15 mouse cellular contexts compared by ENCODE assay signal in the genomic region with DNA sequence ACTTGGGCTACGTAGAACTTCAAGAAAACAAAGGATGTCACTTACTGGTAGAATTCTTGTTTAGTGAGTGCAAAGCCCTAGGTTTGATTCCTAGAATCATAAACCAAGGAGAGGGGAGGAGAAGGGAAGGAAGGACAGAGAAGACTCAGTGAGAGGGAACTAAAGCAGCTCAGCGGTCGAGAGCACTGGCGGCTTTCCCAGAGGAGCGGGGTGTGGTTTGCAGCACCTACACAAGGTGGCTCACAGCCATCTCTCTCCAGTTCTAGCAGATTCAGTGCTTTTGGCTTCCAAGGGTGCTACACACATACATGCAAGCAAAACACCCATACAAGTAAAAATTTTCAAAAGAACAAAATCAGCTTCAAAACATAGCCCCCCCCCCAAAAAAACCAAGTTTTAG.
DNase-seq lines count a peak whose midpoint lies in the region; ATAC-seq and TF ChIP-seq lines count a peak whose summit lies in the region.
"Had no signal": no experiment of that assay in that cellular context is flagged by ENCODE, and none has a peak within 500 bp of the region (broad histone marks: within the 10 kb centered on the region; RNA-seq: fewer than 3 reads in every experiment).

No protein-coding gene starts in this region.

- no peaks in the 10 kb centered on the region for H3K4me1 ChIP-seq in kidney, adult 2 months (ENCODE audit: control insufficient read depth, insufficient read depth, low read length)
- no peaks in the 10 kb centered on the region for H3K4me1 ChIP-seq in neural tube, embryonic 15.5 days
- H3K4me1 ChIP-seq: embryonic facial prominence, embryonic 15.5 days; heart, embryonic 15.5 days; liver, embryonic 12.5 days had no signal

- no peak for TF ChIP-seq POLR2A in kidney, adult 2 months (IDR thresholded peaks at IDR 0.05; ENCODE audit: low read depth, low read length)

- no peak for ATAC-seq in neural tube, embryonic 15.5 days (ENCODE audit: low FRiP score)
- ATAC-seq: forebrain, embryonic 16.5 days; intestine, postnatal 0 days; liver, embryonic 12.5 days had no signal

- WGBS in kidney, adult 2 months = 45% methylated on average over 5 of the region's 5 CpGs
- WGBS in neural tube, embryonic 15.5 days = 87% methylated on average over 5 of the region's 5 CpGs

- no peak overlapping the region for H3K9ac ChIP-seq in neural tube, embryonic 15.5 days (replicated peaks)
- H3K9ac ChIP-seq: embryonic facial prominence, embryonic 15.5 days; heart, embryonic 15.5 days; liver, embryonic 12.5 days had no signal

- no peak overlapping the region for H3K4me3 ChIP-seq in kidney, adult 2 months (ENCODE audit: insufficient read depth, low read depth, low read length)
- H3K4me3 ChIP-seq in neural tube, embryonic 15.5 days (replicated peaks) = no peak overlapping the region
- H3K4me3 ChIP-seq: embryonic facial prominence, embryonic 15.5 days; heart, embryonic 15.5 days; liver, embryonic 12.5 days had no signal

- no peak overlapping the region for H3K27ac ChIP-seq in kidney, adult 2 months (ENCODE audit: insufficient read depth, low read depth, low read length)
- H3K27ac ChIP-seq in neural tube, embryonic 15.5 days (replicated peaks) = no peak overlapping the region
- H3K27ac ChIP-seq: embryonic facial prominence, embryonic 15.5 days; heart, embryonic 15.5 days; liver, embryonic 12.5 days had no signal

- DNase-seq in kidney, adult 2 months = peak; percentile 52
- DNase-seq in kidney, adult 18-20 months = no peak
- DNase-seq in right cerebral cortex, adult 18-20 months = peak; percentile 73
- DNase-seq in right cerebral cortex, postnatal 4 days = no peak
- DNase-seq in kidney, postnatal 14 days = peak; percentile 11
- no peak for DNase-seq in gastrocnemius, postnatal 4 days (ENCODE audit: low spot score in 2 of 2)
- DNase-seq: lung, postnatal 10 days; retina, postnatal 1 day; thymus, adult 18-20 months had no signal

- no peaks in the 10 kb centered on the region for H3K9me3 ChIP-seq in neural tube, embryonic 15.5 days (replicated peaks)
- H3K9me3 ChIP-seq: embryonic facial prominence, embryonic 15.5 days; heart, embryonic 15.5 days; liver, embryonic 12.5 days had no signal

- no peaks in the 10 kb centered on the region for H3K36me3 ChIP-seq in kidney, adult 2 months (ENCODE audit: control insufficient read depth, insufficient read depth, low read length)
- H3K36me3 ChIP-seq in neural tube, embryonic 15.5 days = peaks cover 12% of the 10 kb centered on the region

- no peak overlapping the region for H3K4me2 ChIP-seq in neural tube, embryonic 15.5 days
- H3K4me2 ChIP-seq: embryonic facial prominence, embryonic 15.5 days; heart, embryonic 15.5 days; liver, embryonic 12.5 days had no signal

- TF ChIP-seq CTCF in kidney, adult 2 months (conservative IDR thresholded peaks at IDR 0.05; ENCODE audit: insufficient read depth, insufficient read length, low read depth, low read length) = no peak

- no peaks in the 10 kb centered on the region for H3K27me3 ChIP-seq in kidney, adult 2 months (replicated peaks; ENCODE audit: control insufficient read depth, insufficient read depth, low read length)
- no peaks in the 10 kb centered on the region for H3K27me3 ChIP-seq in neural tube, embryonic 15.5 days (replicated peaks)
- H3K27me3 ChIP-seq: embryonic facial prominence, embryonic 15.5 days; heart, embryonic 15.5 days; liver, embryonic 12.5 days had no signal

Comparison
In these comparisons a context has a peak if more than half of its experiments do, and no peak if none do; other contexts are left out.
1. DNase-seq: peak in kidney, adult 2 months (single experiment), right cerebral cortex, adult 18-20 months (single experiment) and kidney, postnatal 14 days (single experiment); none in kidney, adult 18-20 months (single experiment), right cerebral cortex, postnatal 4 days (single experiment) and gastrocnemius, postnatal 4 days (0 of 2).